Mouse (Mus musculus): ENCODE data around the gene Gm11627.
"Not testable (repeated sequence)": the region's sequence is repeated elsewhere in the genome, so short reads cannot be mapped to it uniquely, and the experiment has no call there.

Gene Gm11627

GRCm38 (mm10) chr11:102579165-102580033, at the start of gene Gm11627:
Gm11627 (minus strand) TSS chr11:102579461.
- no peak for DNase-seq

- DNase-seq = no peak
Observed at GRCm38 (mm10) chr11:102628529-102628928, 49.3 kb upstream of the Gm11627 start.

GRCm38 (mm10) chr11:102627171-102627931, 48.1 kb upstream of the Gm11627 start:
- DNase-seq = no peak

- DNase-seq = no peak
Observed at GRCm38 (mm10) chr11:102624888-102625407, 45.7 kb upstream of the Gm11627 start.

GRCm38 (mm10) chr11:102623876-102624789, 44.9 kb upstream of the Gm11627 start:
- DNase-seq = no peak

- DNase-seq = no peak
Observed at GRCm38 (mm10) chr11:102619449-102619848, 40.2 kb upstream of the Gm11627 start.

GRCm38 (mm10) chr11:102611317-102611705, 32.0 kb upstream of the Gm11627 start:
- no peak for DNase-seq

- no peak for DNase-seq
Observed at GRCm38 (mm10) chr11:102610675-102611316, 31.5 kb upstream of the Gm11627 start.

- no peak for DNase-seq
Observed at GRCm38 (mm10) chr11:102610260-102610659, 31.0 kb upstream of the Gm11627 start.

- DNase-seq = no peak
Observed at GRCm38 (mm10) chr11:102609483-102609882, 30.2 kb upstream of the Gm11627 start.

- DNase-seq = no peak
Observed at GRCm38 (mm10) chr11:102608691-102609090, 29.4 kb upstream of the Gm11627 start.

- DNase-seq = no peak
Observed at GRCm38 (mm10) chr11:102607686-102608548, 28.7 kb upstream of the Gm11627 start.

GRCm38 (mm10) chr11:102607201-102607600, 27.9 kb upstream of the Gm11627 start:
- DNase-seq = not testable (repeated sequence)

- DNase-seq = no peak
Observed at GRCm38 (mm10) chr11:102606751-102607171, 27.5 kb upstream of the Gm11627 start.

GRCm38 (mm10) chr11:102605553-102606416, 26.5 kb upstream of the Gm11627 start:
- DNase-seq = no peak

GRCm38 (mm10) chr11:102604777-102605552, 25.7 kb upstream of the Gm11627 start:
- no peak for DNase-seq

GRCm38 (mm10) chr11:102604010-102604584, 24.8 kb upstream of the Gm11627 start, which contains the start of gene Fzd2:
Fzd2 (plus strand) TSS chr11:102604396.
- DNase-seq = no peak

- DNase-seq = no peak
Observed at GRCm38 (mm10) chr11:102603496-102603850, 24.2 kb upstream of the Gm11627 start.
